Mouse (Mus musculus) heart, adult 8-10 months (tissue): ENCODE measurements around the gene Dab1. TPM values are rescaled to one million over a fixed set of nuclear protein-coding genes. Genes with fewer than 3 reads are reported as not detected.

Source experiments
- DNase-seq: peaks from one replicate; pipeline ENCODE4 v3.0.0; 2022; ENCODE audit warnings: low spot score
- total RNA-seq, 4 experiments: library from RNA; stranded (reverse); gene quantifications; 2 replicates each; pipeline ENCODE4 v1.2.4; 2022

The Dab1 gene
- total RNA-seq, 4 experiments from 2014 or later: 0.05 to 0.09 TPM; not detected in 2

DNA sequence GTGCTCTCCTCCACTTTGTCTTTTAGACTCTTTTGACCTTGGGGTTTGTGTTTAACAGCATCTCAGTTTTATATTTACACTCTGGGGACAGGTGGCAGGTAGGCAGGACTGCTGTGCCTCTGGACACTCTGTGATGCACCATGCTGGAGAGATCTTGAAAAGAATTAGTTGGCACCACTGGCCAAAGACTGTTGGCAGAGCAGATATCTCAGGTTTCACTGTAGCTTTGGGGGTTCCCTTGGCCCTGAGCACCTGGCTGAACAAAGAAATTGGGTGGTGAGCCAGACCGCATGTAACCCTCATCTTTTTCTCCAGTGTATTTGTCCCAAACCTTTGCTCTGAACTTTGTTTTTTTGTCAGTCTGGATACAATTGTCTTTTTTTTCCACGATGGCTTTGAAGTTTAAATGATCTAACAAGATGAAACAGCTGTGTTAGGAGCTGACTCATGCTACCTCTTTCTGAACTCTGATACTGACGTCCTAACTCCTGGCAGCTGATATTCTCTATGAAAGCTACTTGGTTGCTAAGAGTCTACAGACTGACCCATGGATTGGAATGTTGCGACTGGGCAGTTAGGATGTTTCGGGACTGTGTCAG lies 960.9 kb downstream of the Dab1 start:
- DNase-seq: no peak

DNA sequence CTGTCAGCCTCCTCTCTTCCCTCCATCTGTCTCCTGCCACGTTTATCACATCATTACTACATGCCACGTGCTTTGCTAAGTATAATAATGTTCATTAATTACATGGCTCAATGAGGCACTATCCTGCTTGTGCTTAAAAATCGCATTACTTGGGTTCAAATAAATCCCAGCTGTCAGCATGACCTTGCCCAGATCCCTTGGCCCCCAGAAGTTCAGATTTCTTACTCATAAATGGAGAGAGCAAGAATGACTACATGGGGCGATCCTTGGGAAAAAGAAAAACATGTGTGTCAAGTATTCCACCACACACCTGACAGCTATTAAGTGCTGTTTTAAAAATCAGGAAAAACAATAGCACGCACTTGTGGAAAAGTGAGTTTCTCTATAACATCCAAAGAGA lies 963.6 kb downstream of the Dab1 start:
- DNase-seq: no peak

DNA sequence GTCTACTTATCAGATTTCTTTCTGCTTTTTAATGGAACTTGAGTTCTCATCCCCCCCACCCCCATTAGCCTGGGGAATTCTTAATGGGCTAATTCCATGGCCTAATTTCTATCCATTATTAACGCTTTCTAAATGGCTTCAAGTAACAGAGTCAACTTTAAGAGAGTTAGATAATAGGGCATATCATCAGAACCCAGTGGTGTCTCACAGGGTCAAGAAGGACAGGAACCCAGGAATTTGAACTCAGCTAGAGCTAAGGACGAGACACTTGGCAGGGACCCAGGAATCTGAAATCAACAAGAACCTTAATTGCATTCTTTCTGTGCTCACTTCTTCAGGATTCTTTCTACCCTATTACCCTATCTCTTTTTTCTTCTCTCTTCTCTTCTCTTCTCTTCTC lies 968.7 kb downstream of the Dab1 start:
- DNase-seq: no peak

DNA sequence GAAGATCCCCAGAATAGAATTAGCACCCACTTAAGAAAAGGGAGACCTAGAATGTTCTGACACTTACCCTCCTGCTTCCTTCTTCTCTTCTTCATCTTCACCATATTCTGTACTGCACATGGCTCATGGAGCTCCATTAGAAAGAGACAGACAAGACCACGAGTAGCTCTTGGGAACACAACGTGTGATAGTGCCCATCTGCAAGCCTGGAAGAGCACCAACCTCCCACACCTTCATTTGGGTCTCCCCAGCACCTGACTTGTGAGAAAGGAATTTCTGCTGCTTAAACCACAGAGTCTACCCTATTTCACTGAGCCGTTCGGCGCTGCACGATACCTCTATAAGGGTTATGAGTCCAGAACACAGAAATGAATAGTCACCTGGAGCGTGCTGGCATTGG lies 977.8 kb downstream of the Dab1 start:
- no peak for DNase-seq

DNA sequence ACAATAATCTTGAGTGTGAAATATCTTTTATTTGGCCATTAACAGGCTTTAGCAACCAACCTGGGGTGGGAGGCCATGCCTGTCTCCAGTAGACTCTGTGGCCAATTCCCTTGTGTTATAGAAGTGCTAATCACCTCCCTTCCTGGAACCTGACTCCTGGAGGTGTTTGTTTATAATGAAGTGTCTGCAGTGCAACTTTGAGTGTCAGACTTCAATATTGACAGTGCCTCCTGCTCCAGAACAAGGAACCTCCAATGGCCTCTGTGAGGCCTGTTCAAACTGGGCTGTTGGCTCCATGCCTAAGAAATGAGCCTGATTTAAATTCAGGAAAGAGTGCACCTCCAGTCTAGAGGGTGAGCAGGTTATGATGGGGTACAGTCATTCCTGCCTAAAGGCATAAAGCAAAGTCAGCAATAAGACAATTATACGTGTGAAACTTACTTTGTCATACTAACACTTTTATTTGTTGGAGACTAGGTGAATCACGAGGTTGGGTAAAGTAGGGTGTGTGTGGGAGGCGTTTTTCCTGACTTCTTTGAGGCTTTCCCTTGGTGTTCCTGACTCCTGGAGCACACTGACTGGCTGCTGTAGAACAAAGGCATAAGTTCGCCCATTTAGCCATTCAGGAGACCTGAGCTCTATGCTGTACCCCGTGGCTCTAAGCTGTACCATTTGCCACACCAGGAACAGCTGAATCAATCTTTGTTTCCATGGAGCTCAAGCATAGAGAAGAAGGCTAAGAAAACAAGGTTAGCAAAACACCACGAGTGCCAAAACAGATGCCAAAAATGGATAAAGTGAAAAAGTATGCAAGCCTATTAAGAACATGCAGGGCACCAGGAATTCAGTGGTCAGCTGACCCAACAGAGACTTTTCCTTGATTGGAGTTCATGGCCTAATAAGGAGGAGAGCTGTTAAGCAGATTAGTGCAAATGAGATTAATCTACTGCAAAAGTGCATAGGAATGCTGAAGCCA lies 978.6 kb downstream of the Dab1 start:
- no peak for DNase-seq

DNA sequence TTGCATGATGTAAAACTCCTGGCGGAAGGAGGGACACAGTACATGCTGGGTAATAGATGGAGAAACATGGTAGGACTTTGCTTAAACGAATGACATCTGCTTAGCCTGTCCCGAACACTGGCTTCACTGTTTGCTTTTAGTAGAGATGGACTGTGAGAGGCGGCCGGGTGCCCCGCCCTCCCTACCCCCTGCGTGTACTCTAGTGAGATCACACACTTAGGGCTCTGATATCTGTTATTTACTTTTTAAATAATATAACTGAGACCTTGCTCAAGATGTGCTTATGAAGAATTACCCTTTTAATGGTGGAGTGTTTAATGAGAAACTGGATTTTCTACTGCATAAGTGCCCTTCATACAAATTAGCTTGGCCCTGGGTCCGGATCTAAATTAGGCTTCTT lies 983.6 kb downstream of the Dab1 start:
- no peak for DNase-seq

DNA sequence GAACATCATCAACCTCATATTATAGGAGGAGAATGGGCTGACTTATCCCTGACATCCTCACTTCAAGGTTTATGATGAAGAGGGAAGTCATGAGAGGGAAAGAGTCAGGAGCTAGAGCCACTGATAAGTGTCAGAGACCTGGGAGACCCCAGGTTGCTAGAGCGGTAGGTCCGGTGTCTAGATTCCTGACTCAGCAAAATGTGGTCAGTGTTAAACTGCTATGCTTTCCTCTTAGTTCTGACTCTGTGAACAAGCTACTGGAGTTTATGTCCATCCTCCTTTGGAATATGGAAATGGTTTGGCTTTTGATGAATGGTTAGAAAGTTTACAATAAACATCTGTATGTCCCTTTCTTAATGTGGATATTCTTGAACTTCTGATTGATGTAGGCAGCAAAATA lies 985.1 kb downstream of the Dab1 start:
- DNase-seq: no peak

DNA sequence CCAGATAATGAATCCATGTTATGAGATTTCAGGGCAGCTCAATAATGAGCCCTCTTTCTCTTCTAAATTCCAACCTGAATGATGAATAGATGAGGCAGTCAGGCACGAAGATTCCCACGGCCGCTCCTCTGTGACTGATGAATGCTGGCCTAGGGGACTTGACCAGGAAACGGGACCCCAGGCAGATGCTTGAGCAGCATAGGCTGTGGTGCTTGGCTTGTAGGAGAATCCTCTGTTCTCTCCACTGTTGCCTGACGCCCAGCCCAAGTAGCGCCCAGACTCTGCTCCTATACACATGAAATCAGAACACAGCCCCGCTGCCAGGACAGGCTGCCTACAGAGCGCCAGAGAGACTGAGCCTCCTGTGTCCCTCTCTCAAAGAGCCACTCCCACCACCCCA lies 987.7 kb downstream of the Dab1 start:
- no peak for DNase-seq

DNA sequence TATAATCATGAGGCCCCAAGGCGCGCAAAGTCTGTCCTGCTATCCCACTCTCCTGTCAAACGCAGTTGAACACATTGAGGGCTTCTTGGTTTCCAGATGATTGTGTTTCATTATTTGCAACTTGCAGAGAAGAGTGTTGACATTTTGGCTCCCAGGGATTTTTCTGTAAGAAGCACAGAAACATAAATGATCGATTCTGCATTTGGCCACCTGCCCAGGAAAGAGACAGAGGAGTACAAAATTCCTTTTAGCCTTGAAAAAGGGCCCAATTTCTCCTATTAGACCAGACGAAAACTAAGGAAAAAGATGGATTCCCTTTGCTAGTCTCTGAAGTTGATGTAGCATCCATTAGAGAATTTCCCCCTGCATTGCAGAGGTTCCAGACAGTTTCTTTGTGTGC lies 988.5 kb downstream of the Dab1 start:
- DNase-seq: no peak

DNA sequence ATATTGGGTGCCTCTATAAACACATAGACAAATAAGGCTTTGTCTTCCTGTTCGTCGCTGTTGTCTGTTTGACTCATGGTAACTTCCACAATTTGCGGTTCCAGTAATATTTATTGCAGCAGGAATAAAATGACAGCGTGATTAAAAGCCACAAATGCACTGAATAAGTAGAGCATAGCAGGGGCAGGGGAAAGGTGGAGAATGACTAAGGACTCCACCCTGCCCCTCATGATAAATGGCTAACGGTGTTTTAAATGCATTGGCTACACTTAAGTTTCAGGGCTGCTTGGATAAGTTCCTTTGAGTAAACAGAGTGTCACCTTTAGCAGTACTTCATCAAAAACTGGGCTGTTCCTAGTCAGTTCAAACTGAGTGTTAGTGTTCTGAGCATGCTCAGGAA lies 1000.3 kb downstream of the Dab1 start:
- DNase-seq: no peak

DNA sequence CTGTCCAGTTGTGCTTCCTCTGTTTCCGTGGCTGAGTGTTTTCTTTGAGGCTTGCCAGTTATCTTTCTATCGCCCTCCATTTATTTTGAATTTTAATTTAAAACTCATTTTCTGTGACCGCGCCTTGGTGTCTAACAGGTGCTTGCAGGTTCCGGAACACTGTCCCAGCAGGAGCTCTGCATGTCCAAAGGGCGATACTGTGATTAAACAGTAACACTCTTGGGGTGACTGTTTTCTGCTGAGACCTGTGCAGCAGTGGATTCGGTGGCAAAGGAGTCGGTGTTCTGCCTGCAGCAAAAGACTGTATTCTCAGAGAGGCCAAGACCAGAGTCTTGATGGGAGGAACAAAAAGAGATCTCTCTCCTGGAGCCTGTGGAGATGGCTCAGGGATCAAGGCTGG lies 1006.2 kb downstream of the Dab1 start:
- DNase-seq: no peak

DNA sequence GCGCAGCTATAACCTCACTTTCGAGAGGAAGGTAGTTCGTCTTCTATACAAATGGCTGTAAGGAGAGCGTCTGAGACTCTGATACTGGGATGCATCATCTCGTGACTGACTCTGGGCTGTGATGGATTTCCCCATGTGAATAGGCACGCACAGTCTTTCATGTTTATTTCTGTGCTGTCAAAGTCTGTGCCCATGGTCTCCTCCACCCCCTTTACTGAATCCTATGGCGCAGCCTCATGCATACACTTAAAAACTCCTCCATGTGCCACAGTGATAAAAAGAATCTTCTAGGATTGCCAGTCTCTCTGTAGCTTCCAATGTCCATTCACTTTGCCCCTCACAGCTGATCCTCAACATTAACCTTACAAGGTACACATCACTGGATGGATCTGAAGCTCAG lies 1009.5 kb downstream of the Dab1 start:
- no peak for DNase-seq

DNA sequence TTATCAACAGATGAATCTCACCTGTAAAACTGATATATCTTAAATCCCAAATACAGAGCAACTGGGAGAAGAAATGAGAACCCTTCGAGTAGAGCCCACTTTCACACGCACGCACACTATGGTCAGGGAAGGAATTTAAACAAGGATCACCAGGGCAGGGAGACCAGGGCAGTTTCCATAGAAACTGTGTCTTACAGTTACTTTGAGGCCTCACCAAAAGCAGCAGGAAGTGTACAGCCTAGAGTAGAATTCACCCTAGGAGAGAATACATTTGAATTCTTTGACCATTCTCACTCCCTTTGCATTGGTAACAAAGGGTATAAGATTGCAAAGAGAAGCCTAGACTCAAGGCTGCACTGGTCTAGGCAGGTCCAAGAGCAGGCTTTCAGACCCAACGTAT lies 1017.9 kb downstream of the Dab1 start:
- DNase-seq: no peak

DNA sequence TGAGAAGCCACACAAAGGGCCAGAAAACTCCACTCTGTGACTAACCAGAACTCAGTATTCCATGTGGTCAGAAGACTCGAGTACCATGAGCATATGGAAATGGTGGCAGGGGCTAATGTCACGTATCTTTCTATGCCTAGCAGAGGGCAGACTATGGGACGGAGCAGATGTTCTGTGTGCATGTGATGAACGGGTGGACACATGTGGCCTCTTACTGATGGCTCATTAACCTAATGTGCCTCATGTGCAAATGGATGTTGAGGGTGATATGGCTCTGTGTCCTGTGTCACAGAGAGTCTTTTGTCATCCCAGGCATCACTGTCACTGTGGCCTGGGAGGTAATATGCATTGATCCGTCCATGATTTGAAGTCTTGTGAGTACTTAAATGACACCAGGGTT lies 1021.5 kb downstream of the Dab1 start:
- no peak for DNase-seq

DNA sequence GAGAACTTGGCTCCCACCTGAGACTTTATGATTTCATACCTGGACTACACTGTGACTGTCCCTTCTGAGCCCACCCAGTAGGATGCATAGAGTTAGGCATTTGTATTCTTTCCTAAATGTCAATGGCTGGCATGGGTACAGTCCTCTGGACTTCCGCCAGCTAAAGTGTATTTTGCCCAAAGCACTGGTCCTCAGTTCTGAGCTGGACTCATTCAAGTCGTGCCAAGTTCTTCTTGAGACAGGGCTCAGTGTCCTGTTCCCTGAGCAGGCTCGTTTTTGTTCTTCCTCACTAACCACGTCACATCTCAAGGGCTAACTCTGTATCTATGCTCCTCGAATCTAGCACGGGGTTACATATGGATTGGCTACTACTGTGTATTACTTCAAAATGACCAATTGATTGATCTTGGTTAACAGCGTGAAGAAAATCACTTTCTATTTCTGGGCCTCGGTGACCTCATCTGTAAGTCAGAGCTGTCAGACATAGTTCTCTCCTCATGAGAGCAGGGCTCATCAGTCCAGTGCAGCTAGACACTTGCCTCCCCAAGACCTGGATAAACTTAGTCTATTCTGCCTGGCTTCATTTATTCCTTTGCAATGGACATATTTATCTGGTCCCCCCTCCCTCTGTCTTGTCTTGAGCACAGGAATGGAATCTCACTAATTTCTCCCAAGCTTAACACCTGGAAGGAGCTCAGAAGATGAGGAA lies 1023.8 kb downstream of the Dab1 start:
- DNase-seq: no peak

DNA sequence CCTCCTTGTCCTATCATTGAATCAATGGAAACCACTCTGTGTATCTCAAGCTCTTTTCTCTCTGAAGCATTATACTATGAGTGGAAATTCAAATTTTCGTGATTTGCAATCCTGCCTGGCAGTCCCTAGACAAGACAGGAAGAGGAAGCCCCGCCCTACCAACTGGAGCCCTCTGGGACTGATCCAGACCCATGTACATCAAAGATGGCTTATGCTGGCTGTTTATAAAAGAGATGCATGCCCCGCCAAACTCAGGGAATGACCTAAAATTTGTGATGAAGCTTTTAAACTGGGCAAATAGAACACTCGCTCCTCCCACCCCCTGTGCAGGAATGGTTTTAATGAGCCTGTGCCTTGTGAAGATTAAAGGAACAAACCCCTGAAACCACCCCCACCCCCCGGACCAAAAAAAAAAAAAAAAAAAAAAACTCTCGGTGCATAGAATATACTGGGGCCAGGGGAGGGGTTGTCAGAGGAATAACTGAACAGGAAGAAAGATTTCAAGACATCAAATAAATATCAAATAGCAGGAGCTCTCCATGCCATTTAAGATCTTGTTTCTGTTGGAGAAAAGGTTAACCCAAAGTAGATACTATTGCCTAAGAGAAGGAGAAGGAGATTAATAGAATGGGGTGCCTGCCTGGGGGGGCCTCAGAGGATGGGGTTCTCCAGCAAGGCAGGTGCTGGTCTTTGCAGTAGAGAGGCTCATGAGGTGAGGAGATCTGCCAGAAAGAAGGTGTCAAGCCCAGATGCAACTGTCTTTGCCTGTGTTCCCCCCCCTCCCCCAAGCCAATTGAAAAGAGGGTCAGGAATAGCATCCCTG lies 1024.6 kb downstream of the Dab1 start:
- DNase-seq: no peak

DNA sequence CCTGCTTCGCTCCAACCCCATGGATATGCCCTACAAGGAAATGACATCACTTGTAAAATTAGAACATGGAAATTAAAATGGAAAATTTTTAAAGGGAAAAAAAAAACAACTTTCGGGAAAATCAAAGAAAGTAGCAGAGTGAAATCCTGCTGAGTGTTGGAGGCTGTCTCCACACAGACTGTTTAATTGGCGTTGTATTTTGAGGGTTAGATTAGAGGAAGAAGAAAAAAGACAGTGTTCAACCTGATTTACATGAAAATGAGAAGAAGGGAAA lies 1025.1 kb downstream of the Dab1 start:
- no peak for DNase-seq

DNA sequence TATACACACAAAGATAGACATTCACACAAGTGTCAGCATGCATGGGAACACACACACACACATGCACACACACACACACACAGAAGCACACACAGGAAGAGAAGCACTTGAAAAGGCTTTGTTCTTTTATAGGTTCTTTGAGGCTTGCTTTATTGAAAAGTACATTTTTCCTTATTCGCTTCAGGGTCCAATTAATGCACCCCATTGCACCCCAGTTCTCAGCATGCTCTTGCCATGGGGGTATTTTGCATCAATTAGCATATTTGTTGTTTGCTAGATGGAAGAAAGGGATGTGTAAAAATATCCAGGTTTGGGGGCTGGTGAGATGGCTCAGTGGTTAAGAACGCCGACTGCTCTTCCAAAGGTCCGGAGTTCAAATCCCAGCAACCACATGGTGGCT lies 1025.7 kb downstream of the Dab1 start:
- no peak for DNase-seq

DNA sequence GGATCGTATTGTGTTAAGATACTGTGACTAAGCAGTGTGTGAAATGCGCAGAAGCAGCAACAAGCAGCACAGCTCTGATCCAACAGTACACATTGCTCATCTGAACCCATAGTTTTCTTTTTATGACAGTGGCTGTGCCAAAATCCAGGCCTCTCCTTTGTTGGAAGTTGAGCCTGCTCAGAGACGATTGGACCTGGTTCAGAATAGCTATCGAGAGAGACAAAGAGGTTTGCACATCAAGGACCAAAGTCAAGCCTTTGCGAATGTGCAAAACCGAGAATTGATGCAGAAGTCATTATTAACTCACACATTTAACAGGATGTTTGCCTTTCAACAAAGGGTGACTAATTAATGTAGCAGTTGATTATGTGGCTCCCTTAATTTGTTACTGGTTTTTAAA lies 1032.6 kb downstream of the Dab1 start:
- no peak for DNase-seq

DNA sequence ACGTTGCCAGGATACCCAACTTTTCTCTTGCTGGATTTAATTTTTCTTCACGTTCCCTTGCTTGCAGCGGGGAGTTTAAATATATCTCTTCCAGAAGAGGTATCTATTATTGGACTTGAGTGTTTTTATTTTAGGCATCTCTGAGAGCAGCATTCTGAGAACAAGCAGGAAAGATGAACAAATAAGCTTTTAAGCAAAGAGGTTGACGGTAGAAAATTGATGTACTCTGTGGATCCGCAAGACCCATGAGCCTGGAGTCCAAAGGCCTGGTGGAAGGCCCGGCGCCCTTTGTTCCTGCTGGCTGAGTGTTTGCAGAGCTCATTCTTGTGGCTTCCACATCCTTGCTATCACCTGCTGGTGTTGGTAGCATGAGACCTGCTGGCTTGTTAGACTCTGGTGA lies 1037.6 kb downstream of the Dab1 start:
- DNase-seq: peak; percentile 8

DNA sequence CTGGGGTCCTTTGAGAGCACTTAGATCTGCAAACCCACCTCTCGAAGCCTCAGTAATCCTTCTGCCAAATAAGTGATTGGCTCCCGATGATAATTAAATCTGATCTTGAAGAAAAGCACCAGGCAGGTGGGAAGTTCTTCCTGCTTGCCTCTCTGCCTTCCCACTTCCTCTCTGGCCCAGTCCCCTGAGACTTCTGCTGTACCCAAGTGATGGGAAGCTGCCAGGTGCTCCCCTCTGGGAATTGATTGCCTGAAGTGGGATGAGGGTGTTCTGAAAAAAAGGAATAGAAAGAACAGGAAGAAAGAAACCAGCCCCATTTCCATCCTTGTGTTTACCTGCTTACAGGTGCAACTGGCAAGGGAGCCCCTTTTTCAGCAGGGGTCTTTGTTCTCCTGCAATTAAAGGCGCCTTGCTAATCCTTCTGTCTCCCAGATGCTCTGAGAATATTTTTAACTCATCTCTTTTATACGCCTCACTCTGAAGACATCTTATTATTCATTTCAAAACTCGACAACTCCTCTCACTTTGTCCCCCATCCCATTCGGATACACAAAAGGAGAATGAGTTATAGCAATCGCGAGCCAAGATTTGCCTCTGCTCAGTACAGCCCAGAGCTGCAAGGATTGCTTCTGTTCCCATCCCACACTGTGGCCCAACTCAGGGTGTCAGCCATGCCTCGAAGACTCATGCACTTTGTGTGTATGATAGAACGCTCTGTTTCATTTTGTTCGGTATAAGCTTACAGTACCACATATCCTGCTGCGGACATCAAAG lies 1043.9 kb downstream of the Dab1 start:
- no peak for DNase-seq
